Comparison of ENCODE assay signal across 15 mouse cellular contexts in the genomic region with DNA sequence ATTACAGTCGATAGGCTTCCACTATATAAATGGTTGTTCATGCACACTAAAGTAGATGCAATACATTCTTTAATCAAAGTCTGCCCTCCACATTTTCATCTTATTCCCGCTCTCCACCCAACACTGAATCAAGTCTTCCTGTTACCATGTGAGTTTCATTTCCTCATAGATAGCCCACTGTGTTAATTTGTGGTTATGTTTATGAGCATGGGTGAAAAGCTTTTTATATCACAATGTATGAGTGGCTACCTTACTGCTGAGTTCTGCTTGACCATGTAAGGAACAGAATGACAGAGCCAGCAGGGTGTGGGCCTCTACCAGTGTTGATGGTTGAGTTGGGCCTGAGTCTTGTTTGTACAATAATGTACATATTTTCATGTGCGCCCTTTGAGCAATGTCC.
"Had no signal": no experiment of that assay in that cellular context is flagged by ENCODE, and none has a peak within 500 bp of the region (broad histone marks: within the 10 kb centered on the region; RNA-seq: fewer than 3 reads in every experiment).

No protein-coding gene starts in this region.

- H3K4me3 ChIP-seq: limb, embryonic 10.5 days; limb, embryonic 13.5 days; liver, embryonic 13.5 days; midbrain, embryonic 12.5 days; midbrain, embryonic 15.5 days; neural tube, embryonic 12.5 days; neural tube, embryonic 15.5 days had no signal

- H3K27ac ChIP-seq: limb, embryonic 10.5 days; limb, embryonic 13.5 days; liver, embryonic 13.5 days; midbrain, embryonic 12.5 days; midbrain, embryonic 15.5 days; neural tube, embryonic 12.5 days; neural tube, embryonic 15.5 days had no signal

- H3K36me3 ChIP-seq: limb, embryonic 10.5 days; limb, embryonic 13.5 days; liver, embryonic 13.5 days; midbrain, embryonic 12.5 days; midbrain, embryonic 15.5 days; neural tube, embryonic 12.5 days; neural tube, embryonic 15.5 days had no signal

- ATAC-seq: intestine, embryonic 16.5 days; midbrain, embryonic 15.5 days had no signal

- H3K4me1 ChIP-seq: limb, embryonic 10.5 days; limb, embryonic 13.5 days; liver, embryonic 13.5 days; midbrain, embryonic 12.5 days; midbrain, embryonic 15.5 days; neural tube, embryonic 12.5 days; neural tube, embryonic 15.5 days had no signal

- DNase-seq: kidney, adult 18-20 months; kidney, adult 9 months; kidney, postnatal 14 days; kidney, postnatal 4 days; liver, embryonic 13.5 days; lung, adult 2 months; thymus, adult 18-20 months; thymus, postnatal 36 days had no signal

- H3K27me3 ChIP-seq: limb, embryonic 13.5 days; liver, embryonic 13.5 days; midbrain, embryonic 12.5 days; midbrain, embryonic 15.5 days; neural tube, embryonic 12.5 days; neural tube, embryonic 15.5 days had no signal
